Mouse (Mus musculus) thymus, postnatal 25 days (tissue): ENCODE results near the gene Magi2.

Experiments
- DNase-seq: peaks from one replicate; pipeline ENCODE4 v3.0.0; 2022

Gene Magi2

GRCm38 (mm10) chr5:19779224-19779623 is 552.4 kb downstream of the Magi2 start:
- DNase-seq = no peak

GRCm38 (mm10) chr5:19780076-19780475 is 553.2 kb downstream of the Magi2 start:
- DNase-seq = no peak

GRCm38 (mm10) chr5:19785320-19785719 is 558.5 kb downstream of the Magi2 start:
- DNase-seq = no peak

DNA sequence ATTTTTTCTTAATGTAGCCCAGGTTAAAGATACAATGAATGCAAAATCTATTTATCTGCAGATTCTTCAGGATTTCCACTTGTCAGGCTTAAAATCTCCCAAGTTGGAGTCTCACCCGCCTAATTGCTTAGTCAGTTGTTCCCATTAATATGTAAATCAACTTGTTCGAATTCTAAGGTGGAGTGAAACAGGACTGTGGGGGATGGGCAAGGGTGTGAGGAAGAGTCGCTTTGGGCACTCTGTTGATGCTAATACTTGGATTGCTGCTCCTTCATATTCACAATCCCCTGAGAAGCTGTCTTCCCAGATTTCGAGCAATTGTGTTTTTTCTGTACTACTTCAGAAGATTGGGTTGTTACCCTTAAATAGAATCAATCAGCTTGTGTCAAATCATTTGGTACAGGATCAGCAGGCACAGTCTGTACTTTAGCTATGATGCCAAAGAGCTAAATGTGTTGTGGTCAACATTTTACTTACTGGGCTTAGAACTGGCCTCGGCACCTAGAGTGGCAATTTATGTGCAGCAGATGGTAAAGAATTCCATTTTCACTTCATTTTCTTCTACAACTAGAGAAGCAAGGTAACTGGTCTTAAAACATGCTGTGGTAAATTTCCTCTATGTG is 560.8 kb downstream of the Magi2 start:
- no peak for DNase-seq

DNA sequence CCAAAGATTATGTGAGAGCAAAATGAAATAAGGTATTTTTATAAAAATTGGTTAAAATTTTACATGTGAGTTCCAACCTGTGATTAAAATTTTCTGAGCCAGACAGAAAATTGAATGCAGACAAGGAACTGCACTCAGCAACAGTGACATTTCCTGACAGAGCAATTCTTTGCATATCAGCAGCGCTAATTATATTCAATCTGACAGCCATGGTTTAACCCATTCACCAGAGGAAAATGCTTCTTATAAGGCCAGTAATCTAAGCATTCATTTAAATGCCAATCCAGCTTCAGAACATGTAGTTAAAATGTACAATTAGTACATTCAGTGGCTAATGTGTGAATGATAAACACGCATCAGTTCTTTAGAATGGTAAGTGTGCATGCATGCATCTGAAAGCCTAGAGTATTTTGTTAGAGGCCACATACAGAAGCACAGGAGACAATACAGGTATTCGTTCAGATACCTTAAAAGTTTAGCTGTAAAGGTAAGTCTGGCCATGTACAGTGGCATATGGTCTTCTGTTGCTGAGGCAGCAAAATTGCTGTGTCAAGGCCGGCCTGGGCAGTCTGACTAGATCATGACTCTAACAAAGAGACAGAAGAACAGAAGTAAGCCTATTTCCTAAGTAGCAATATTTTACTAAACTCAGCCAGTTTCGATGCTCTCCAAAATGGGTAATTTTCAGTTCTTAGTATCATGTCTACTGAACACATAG is 576.4 kb downstream of the Magi2 start:
- DNase-seq = no peak

GRCm38 (mm10) chr5:19822502-19822901 is 595.7 kb downstream of the Magi2 start:
- DNase-seq = no peak

GRCm38 (mm10) chr5:19825943-19826342 is 599.1 kb downstream of the Magi2 start:
- no peak for DNase-seq

- DNase-seq = no peak
These were observed 602.5 kb downstream of the Magi2 start for GRCm38 (mm10) chr5:19829341-19829740.

DNA sequence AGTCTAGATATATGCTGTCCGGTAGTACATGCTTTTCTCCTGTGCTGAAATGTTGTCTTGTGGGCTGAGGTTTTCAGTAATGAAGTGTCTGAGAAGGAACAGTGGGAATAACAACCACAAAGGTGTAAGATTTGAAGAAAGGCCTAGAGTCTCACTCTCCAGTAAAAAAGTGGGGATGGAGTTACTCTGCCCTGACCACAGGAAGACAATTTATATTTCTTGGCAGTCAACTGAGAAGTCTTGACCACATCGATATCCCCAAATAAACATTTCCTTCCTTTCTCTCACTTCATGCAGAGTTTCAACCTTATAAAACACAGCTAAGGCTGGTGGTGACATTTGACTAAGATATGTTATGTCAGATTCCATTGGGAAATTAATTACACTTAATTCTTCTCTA is 636.0 kb downstream of the Magi2 start:
- no peak for DNase-seq

GRCm38 (mm10) chr5:19870406-19870805 is 643.6 kb downstream of the Magi2 start:
- no peak for DNase-seq

GRCm38 (mm10) chr5:19891693-19892092 is 664.9 kb downstream of the Magi2 start:
- DNase-seq = no peak

- no peak for DNase-seq
These were observed 669.1 kb downstream of the Magi2 start for GRCm38 (mm10) chr5:19895893-19896292.

GRCm38 (mm10) chr5:19901625-19902024 is 674.8 kb downstream of the Magi2 start:
- no peak for DNase-seq

DNA sequence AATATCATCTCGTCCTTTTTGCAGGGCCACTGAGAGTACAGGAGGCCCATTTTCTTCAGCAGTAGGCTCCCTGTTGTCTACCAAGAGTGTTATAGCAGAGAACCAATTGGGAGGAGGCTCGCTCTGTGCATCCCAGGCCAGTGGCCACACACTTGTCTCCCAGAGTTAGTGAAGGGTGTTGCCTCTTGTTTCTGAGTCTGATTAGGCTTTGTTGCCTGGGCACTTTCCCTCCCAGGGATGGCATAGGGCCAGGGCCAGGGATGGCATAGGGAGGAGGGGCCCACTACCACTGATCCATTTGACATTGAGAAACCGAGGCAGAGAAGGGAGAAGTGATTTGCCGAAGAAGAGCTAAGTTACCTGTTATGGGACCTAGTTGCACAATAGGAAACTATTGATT is 679.8 kb downstream of the Magi2 start:
- DNase-seq = no peak

- no peak for DNase-seq
These were observed 680.6 kb downstream of the Magi2 start for GRCm38 (mm10) chr5:19907381-19907982.

DNA sequence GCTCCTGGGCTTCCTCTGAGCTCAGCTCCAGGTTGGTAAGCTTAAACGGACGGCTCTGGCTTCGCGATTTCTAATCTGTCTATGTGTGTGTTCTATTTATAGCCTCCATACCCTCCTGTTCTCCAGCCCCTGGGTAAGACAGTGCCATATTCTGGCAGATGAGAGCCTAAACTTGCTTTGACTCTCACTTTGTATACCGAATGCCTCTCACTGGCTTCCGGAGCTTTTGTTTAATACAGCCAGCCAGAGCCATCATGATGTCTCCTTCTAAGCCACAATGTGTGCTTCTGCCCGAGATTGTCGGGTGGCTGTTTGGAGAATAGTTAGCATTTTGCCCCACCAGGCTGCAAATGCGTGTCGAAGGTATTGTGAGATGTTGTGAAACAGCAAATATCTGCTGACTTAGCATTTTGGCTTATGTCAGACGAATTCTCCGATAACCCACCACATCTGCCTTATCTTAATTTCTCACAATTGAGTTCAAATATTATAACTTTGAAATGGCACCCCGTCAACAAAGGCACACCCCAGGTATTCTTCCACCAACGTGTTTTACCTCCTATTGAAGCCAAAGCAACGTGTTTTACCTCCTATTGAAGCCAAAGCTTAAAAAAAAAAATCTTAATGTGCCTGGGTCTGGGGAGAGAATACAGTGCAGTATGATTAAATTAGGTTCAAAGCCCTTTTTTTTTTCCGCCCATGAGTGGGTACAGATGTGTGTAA is 681.3 kb downstream of the Magi2 start:
- no peak for DNase-seq

GRCm38 (mm10) chr5:19908706-19909060 is 681.8 kb downstream of the Magi2 start:
- DNase-seq = no peak

GRCm38 (mm10) chr5:19909071-19909470 is 682.2 kb downstream of the Magi2 start:
- DNase-seq = no peak

GRCm38 (mm10) chr5:19909664-19910063 is 682.8 kb downstream of the Magi2 start:
- no peak for DNase-seq

DNA sequence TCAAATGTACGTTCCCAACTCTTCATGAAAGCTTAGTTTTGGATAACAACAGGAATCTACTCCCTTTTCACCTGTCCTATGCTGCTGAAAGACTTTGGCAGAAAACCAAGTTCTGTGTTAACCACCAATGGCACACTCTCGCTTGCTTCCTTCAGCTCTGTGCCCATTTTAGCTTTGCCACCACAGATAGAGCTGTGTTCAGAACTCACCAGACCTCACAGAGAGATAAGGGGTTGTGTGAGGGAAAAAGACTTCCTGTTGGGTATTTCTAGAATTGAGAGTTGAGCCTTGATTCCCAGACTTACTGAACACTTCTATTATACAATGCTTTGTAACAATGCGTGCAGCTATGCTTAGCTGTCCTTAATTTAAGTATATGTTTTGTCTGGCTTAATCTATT is 705.3 kb downstream of the Magi2 start:
- DNase-seq = no peak

DNA sequence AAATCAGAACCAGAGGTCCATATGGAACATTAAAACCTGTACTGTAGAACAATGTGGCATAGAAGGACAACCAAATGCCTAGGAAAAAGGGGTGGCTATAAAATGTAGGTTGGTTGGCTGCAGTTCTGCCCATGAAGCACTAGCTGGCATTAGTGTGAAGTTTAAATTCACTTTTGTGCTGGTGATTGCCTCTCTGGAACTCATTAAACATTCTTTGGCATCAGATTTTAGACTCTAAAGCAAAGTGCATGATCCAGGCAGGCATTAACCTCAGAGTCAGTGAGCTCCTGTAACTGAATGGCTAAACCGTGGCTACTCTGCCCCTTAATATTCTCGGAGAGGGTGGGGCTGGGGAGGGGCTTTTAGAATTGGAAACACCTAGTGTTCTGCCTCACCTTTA is 706.4 kb downstream of the Magi2 start:
- DNase-seq = no peak

DNA sequence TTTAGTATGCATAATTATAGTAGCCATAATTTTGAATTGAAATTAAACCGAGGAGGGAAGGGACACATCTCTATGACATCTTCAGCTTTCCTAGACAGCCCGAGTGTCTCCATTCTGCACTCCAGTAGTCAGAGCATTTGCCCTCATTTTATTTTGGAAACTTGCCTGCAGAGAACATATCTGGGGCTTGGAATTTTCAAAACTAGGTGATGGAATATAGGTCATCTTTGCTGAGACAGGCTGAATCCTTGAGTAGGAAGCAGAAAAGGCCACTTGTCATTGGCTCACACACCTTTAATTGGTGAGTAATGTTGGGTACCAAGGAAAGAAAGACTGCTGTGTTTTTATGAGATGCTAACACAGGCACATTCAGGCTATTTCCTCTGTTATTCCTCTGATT is 724.3 kb downstream of the Magi2 start:
- DNase-seq = no peak

GRCm38 (mm10) chr5:19964113-19964512 is 737.3 kb downstream of the Magi2 start:
- DNase-seq = no peak

DNA sequence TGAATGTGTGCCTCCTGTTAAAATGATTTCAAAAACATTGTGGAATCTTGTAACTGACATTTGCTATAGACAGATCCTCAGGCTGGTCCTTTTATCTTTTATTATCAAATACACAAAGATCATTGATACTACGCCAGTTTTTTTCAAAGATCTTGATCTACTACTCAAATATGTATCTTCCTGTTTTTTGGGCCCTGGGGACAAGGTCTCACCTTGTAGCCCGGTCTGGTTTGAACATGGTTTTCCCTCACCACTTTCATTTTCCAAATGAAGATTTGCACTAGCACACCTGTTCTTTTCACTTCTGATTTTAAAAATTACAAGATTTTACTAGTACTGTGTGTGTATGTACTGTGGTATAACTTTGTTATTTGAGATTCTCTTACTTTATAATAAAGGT is 745.9 kb downstream of the Magi2 start:
- DNase-seq = no peak
